In genomic region chr14:46966206-46966605, GRCm38 (mm10) we compare ENCODE assay signal across 9 mouse cellular contexts.
A peak's percentile ranks its signal among the peaks of the same experiment; 100 is the strongest.
DNase-seq lines count a peak whose midpoint lies in the region; ATAC-seq lines count a peak whose summit lies in the region.
"Had no signal": no experiment of that assay in that cellular context is flagged by ENCODE, and none has a peak within 500 bp of the region (broad histone marks: within the 10 kb centered on the region; RNA-seq: fewer than 3 reads in every experiment).

No protein-coding gene starts in this region.

- 28% methylated on average over 10 of the region's 10 CpGs for WGBS in heart, embryonic 11.5 days (ENCODE audit: insufficient replicate concordance)
- 32% methylated on average over 10 of the region's 10 CpGs for WGBS in limb, embryonic 13.5 days

- H3K36me3 ChIP-seq in heart, embryonic 11.5 days (ENCODE audit: control insufficient read depth, insufficient read depth, low read length) = no peaks in the 10 kb centered on the region
- H3K36me3 ChIP-seq in limb, embryonic 13.5 days = peaks cover 7% of the 10 kb centered on the region; the same call in 1 of the 2 replicates

- no peaks in the 10 kb centered on the region for H3K9me3 ChIP-seq in heart, embryonic 11.5 days (replicated peaks; ENCODE audit: control insufficient read depth, low read length)
- H3K9me3 ChIP-seq in limb, embryonic 13.5 days = no peaks in the 10 kb centered on the region

- DNase-seq in MN1 (ENCODE audit: low spot score) = peak; percentile 15
- DNase-seq in yolk sac, embryonic 10.5 days (ENCODE audit: low spot score) = no peak
- no peak for DNase-seq in left cerebral cortex, adult 8-10 months (ENCODE audit: low spot score in 2 of 2)
- no peak for DNase-seq in layer of hippocampus, adult 9-10 months (ENCODE audit: low spot score)
- DNase-seq in cerebellum, adult 8-10 months = no peak
- DNase-seq: thymus, adult 2 months had no signal

- 0 out of 2 replicates have a peak overlapping the region, but pooled peaks have one; percentile 36 for H3K9ac ChIP-seq in heart, embryonic 11.5 days (ENCODE audit: low read depth, low read length)
- no peak overlapping the region for H3K9ac ChIP-seq in limb, embryonic 13.5 days

- peak; percentile 24; the same call in 1 of the 2 replicates for ATAC-seq in heart, embryonic 11.5 days (replicated peaks; ENCODE audit: insufficient number of reproducible peaks, low FRiP score, low TSS enrichment)
- ATAC-seq in limb, embryonic 13.5 days (ENCODE audit: low FRiP score, low read depth) = peak; percentile 77

- peak overlapping the region; percentile 54 for H3K4me2 ChIP-seq in heart, embryonic 11.5 days
- peak overlapping the region; percentile 46 for H3K4me2 ChIP-seq in limb, embryonic 13.5 days (replicated peaks)

- peaks cover 9% of the 10 kb centered on the region; the same call in 1 of the 2 replicates for H3K4me1 ChIP-seq in brown adipose tissue, adult 24 weeks (ENCODE audit: control insufficient read depth, insufficient read depth, insufficient read length, low read length)
- H3K4me1 ChIP-seq in heart, embryonic 11.5 days (ENCODE audit: control insufficient read depth, insufficient read depth, low read length) = peaks cover 38% of the 10 kb centered on the region
- H3K4me1 ChIP-seq in limb, embryonic 13.5 days = peaks cover 36% of the 10 kb centered on the region

- no peaks in the 10 kb centered on the region for H3K27me3 ChIP-seq in heart, embryonic 11.5 days (ENCODE audit: control insufficient read depth, insufficient read depth, low read length)
- H3K27me3 ChIP-seq in limb, embryonic 13.5 days = no peaks in the 10 kb centered on the region

- H3K27ac ChIP-seq in brown adipose tissue, adult 24 weeks (replicated peaks; ENCODE audit: low read depth, low read length) = no peak overlapping the region
- peak overlapping the region; percentile 74 for H3K27ac ChIP-seq in heart, embryonic 11.5 days (ENCODE audit: low read depth, low read length)
- peak overlapping the region; percentile 83 for H3K27ac ChIP-seq in limb, embryonic 13.5 days

- peak overlapping the region; percentile 33; the same call in 1 of the 2 replicates for H3K4me3 ChIP-seq in brown adipose tissue, adult 24 weeks (ENCODE audit: insufficient read depth, low read depth, low read length)
- no peak overlapping the region for H3K4me3 ChIP-seq in heart, embryonic 11.5 days (ENCODE audit: low read depth, low read length)
- H3K4me3 ChIP-seq in limb, embryonic 13.5 days = no peak overlapping the region
